Mouse (Mus musculus) forebrain, embryonic 12.5 days (tissue): ENCODE results near the gene Tmem104. TPM values are rescaled to one million over a fixed set of nuclear protein-coding genes. Genes with fewer than 3 reads are reported as not detected.

Source experiments
- ATAC-seq: fragments of 200-750 bp; cut with Nextera tagmentation; 2 replicates; pipeline ENCODE4 v1.8.0; 2017; ENCODE audit warnings: moderate TSS enrichment; ENCODE audit not compliant: low FRiP score
- H3K27ac ChIP-seq: fragments of 300-500 bp; sonication (generic); 2 replicates; pipeline ENCODE4 v1.5.1; 2016; ENCODE audit warnings: mild to moderate bottlenecking
- H3K27me3 ChIP-seq: fragments of 300-500 bp; sonication (generic); 2 replicates; pipeline ENCODE4 v1.6.1; 2016; ENCODE audit warnings: mild to moderate bottlenecking
- H3K36me3 ChIP-seq: fragments of 300-500 bp; sonication (generic); replicated peaks from 2 replicates; pipeline ENCODE4 v1.6.1; 2016; ENCODE audit warnings: mild to moderate bottlenecking
- H3K4me1 ChIP-seq: fragments of 300-500 bp; sonication (generic); 2 replicates; pipeline ENCODE4 v1.6.1; 2016
- H3K4me2 ChIP-seq: fragments of 300-500 bp; sonication (generic); 2 replicates; pipeline ENCODE4 v1.6.1; 2016; ENCODE audit warnings: mild to moderate bottlenecking, moderate library complexity
- H3K4me3 ChIP-seq: fragments of 300-500 bp; sonication (generic); replicated peaks from 2 replicates; pipeline ENCODE4 v1.5.1; 2016; ENCODE audit warnings: mild to moderate bottlenecking
- H3K9ac ChIP-seq: fragments of 300-500 bp; sonication (generic); 2 replicates; pipeline ENCODE4 v1.6.1; 2016; ENCODE audit warnings: mild to moderate bottlenecking
- H3K9me3 ChIP-seq: fragments of 300-500 bp; sonication (generic); 2 replicates; pipeline ENCODE4 v1.6.1; 2016
- WGBS: fragments of 180-500 bp; shearing (Covaris S2); methylation state at CpG from one replicate; pipeline ENCODE4 v1.1.7; 2016; 5-methylcytosine and 5-hydroxymethylcytosine counted together
- polyA plus RNA-seq: library from polyadenylated mRNA; unstranded; fragments of >200 nt; fragmentation: Nextera tagmentation; extraction: Ambion mirVana; gene quantifications from 2 replicates; pipeline ENCODE4 v1.2.1, GENCODE M21; 2016

Tmem104 gene
- polyA plus RNA-seq, 1 experiment from 2014 or later, result 7.9 TPM

DNA sequence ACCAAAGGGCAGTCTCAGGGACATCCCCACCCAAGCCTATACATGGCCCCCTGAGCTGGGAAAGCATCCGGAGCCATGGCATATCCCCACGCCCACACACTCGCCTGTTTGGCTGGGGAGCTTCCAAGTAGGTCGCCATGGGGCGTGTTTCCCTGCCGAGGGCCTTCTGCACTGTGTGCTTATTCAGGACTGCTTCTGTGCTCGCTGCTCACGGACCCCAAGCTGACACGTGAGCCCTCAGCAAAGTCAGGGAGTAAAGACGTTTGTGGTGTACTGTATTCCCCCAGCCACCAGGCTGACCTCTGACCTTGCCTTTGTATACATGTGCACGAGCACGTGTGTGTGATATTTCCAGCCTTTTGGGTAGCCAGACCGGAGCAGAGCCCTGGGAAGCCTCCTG, 24.8 kb downstream of the Tmem104 start:
- WGBS, result 61% methylated on average over 13 of the region's 13 CpGs
- H3K9ac ChIP-seq, result no peak overlapping the region
- no peak for ATAC-seq
- no peak overlapping the region for H3K4me2 ChIP-seq
- H3K9me3 ChIP-seq, result no peaks in the 10 kb centered on the region
- peaks cover 12% of the 10 kb centered on the region; the same call in 1 of the 2 replicates for H3K4me1 ChIP-seq
- H3K36me3 ChIP-seq, result peaks cover 12% of the 10 kb centered on the region; the same call in 1 of the 2 replicates
- no peak overlapping the region for H3K27ac ChIP-seq
- H3K4me3 ChIP-seq, result no peak overlapping the region
- H3K27me3 ChIP-seq, result no peaks in the 10 kb centered on the region

DNA sequence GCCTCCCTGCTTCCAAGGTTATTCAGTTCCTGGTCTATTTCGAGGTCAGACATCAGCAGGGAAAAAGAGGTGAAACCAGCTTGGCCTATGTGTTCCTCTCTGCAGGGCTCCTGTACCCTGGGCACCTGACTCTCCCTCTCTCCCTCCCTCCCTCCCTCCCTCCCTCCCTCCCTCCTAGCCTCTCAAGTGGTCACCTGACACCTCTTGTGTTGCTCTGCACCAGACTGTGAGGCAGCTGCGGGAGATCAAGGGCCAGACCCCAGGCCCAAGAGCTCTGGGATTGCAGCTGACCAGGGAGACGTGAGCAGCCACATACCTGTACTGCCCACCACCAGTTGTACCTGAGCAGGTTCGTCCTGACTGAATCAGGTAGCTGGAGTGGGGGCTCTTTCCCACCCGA, 27.8 kb downstream of the Tmem104 start:
- Histone ChIP-seq H3K4me1 (peaks cover 15% of the 10 kb centered on the region; the same call in 1 of the 2 replicates), H3K27ac (no peak overlapping the region)
- WGBS, result 35% methylated on average over 5 of the region's 5 CpGs

GRCm38 (mm10) chr11:115217439-115218410, 30.4 kb downstream of the Tmem104 start:
- H3K27me3 ChIP-seq, result 0 out of 2 replicates have a peak, but pooled peaks cover 4% of the 10 kb centered on the region
- no peak overlapping the region for H3K9ac ChIP-seq
- H3K36me3 ChIP-seq, result no peaks in the 10 kb centered on the region
- H3K4me1 ChIP-seq, result peaks cover 17% of the 10 kb centered on the region; the same call in 1 of the 2 replicates
- no peak overlapping the region for H3K27ac ChIP-seq
- ATAC-seq, result no peak
- no peaks in the 10 kb centered on the region for H3K9me3 ChIP-seq
- no peak overlapping the region for H3K4me2 ChIP-seq
- 64% methylated on average over 18 of the region's 18 CpGs for WGBS
- no peak overlapping the region for H3K4me3 ChIP-seq

More for the DNA sequence above, 27.8 kb downstream of the Tmem104 start:
- no peak overlapping the region for H3K4me3 ChIP-seq
- H3K9me3 ChIP-seq, result no peaks in the 10 kb centered on the region
- H3K36me3 ChIP-seq, result no peaks in the 10 kb centered on the region
- no peak overlapping the region for H3K9ac ChIP-seq
- ATAC-seq, result no peak
- H3K4me2 ChIP-seq, result no peak overlapping the region
- 0 out of 2 replicates have a peak, but pooled peaks cover 4% of the 10 kb centered on the region for H3K27me3 ChIP-seq

DNA sequence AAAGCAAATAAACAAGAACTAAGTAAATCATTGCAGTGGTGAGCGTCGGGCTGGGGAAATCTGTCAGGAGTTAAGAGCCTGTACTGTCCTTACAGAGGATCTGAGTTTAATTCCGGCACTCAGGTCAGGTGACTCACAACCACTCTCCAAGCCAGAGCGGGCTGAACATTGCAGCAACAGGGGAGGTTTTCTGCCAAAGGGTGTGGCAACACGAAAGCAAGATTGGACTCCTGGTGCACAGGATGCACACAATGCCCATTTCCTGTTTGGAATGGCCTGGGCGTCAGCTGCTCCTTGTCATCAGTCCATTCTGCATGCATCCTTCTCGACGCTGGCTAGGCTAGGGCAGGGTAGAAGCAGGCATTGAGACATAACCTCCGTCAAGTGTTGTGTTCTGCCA, 32.0 kb downstream of the Tmem104 start:
- no peak for ATAC-seq
- Histone ChIP-seq H3K9me3 (no peaks in the 10 kb centered on the region), H3K4me2 (no peak overlapping the region), H3K36me3 (no peaks in the 10 kb centered on the region), H3K4me1 (peaks cover 23% of the 10 kb centered on the region), H3K27ac (no peak overlapping the region), H3K27me3 (0 out of 2 replicates have a peak, but pooled peaks cover 4% of the 10 kb centered on the region), H3K9ac (no peak overlapping the region), H3K4me3 (no peak overlapping the region)
- WGBS, result 83% methylated on average over 9 of the region's 9 CpGs

DNA sequence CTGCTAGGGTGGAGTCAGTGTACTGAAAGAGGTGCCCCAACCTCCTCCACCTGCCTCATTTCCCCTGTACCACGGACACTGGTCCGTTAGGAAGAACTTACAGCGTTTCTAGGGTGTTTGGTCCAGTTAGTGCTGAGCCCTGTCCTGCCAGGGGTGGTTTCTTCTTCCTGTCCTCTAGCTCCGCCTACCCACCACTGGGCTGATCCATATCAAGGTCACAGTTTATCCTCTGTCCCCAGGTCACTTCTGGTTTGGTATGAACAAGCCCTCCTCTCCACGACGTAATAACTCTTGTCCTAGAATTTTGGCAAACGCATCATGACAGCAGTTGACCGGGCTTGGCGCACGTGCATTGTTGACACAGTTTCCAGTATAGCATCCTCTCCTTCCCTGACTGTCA, 32.4 kb downstream of the Tmem104 start:
- Histone ChIP-seq H3K9ac (no peak overlapping the region), H3K4me1 (peaks cover 23% of the 10 kb centered on the region), H3K4me2 (no peak overlapping the region), H3K4me3 (no peak overlapping the region), H3K27me3 (0 out of 2 replicates have a peak, but pooled peaks cover 4% of the 10 kb centered on the region), H3K27ac (no peak overlapping the region), H3K9me3 (no peaks in the 10 kb centered on the region), H3K36me3 (no peaks in the 10 kb centered on the region)
- no peak for ATAC-seq
- WGBS, result 94% methylated on average over 10 of the region's 10 CpGs

DNA sequence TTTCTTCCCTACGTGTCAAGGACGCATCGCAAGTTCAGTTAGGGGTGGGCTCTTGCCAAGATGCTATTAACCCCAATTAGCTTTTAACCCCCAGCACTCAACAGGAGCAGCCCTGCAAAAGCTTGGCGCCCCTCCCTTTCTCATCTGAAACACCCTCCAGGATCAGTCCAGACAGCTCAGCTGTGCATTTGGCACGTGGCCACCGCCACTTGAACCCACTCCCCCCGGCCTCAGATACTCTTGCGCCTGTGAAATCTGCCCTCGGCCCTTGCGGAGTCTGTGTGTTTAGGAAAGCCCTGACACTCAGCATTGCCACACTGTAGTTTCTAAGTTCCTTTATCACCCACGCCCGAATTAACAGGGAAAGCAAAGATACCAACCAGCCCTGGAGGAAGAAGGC, 34.8 kb downstream of the Tmem104 start:
- Histone ChIP-seq H3K27me3 (0 out of 2 replicates have a peak, but pooled peaks cover 4% of the 10 kb centered on the region), H3K9me3 (no peaks in the 10 kb centered on the region), H3K4me2 (no peak overlapping the region), H3K4me3 (no peak overlapping the region), H3K36me3 (no peaks in the 10 kb centered on the region), H3K9ac (no peak overlapping the region), H3K4me1 (peaks cover 46% of the 10 kb centered on the region), H3K27ac (no peak overlapping the region)
- no peak for ATAC-seq
- WGBS, result 57% methylated on average over 12 of the region's 12 CpGs

DNA sequence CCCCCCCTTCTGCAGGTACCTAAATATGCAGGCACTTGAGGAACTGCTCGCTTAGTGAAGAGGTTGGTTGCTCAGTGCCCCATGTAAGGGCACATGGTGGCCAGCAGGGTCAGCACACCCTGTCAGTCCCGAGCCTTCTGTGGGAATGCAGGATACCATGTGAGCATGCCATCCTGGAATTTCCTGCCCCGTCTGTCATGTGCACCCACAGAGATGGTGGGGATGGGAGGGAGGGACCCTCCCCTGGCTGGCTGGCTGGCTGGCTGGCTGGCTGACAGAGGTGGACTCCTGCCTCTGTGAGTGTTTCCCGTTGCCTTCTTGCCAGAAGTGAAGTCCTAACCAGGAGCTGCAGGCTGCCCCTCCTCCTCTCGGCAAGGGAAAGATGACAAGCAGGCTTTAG, 35.3 kb downstream of the Tmem104 start:
- Histone ChIP-seq H3K36me3 (no peaks in the 10 kb centered on the region), H3K27ac (no peak overlapping the region), H3K4me2 (no peak overlapping the region), H3K4me3 (no peak overlapping the region), H3K4me1 (peaks cover 48% of the 10 kb centered on the region), H3K9ac (no peak overlapping the region), H3K9me3 (no peaks in the 10 kb centered on the region), H3K27me3 (0 out of 2 replicates have a peak, but pooled peaks cover 4% of the 10 kb centered on the region)
- ATAC-seq, result no peak
- WGBS, result 39% methylated on average over 5 of the region's 5 CpGs

GRCm38 (mm10) chr11:115223451-115223850, 36.2 kb downstream of the Tmem104 start:
- Histone ChIP-seq H3K4me1 (peaks cover 54% of the 10 kb centered on the region), H3K36me3 (no peaks in the 10 kb centered on the region), H3K4me3 (no peak overlapping the region), H3K9ac (no peak overlapping the region), H3K4me2 (no peak overlapping the region), H3K27me3 (0 out of 2 replicates have a peak, but pooled peaks cover 4% of the 10 kb centered on the region), H3K27ac (no peak overlapping the region), H3K9me3 (no peaks in the 10 kb centered on the region)
- 76% methylated on average over 11 of the region's 11 CpGs for WGBS
- no peak for ATAC-seq

GRCm38 (mm10) chr11:115223877-115224276, 36.6 kb downstream of the Tmem104 start:
- Histone ChIP-seq H3K36me3 (no peaks in the 10 kb centered on the region), H3K27ac (no peak overlapping the region), H3K9me3 (no peaks in the 10 kb centered on the region), H3K9ac (no peak overlapping the region), H3K4me2 (no peak overlapping the region), H3K4me1 (peaks cover 59% of the 10 kb centered on the region), H3K27me3 (peaks cover 4% of the 10 kb centered on the region; the same call in 1 of the 2 replicates), H3K4me3 (no peak overlapping the region)
- no peak for ATAC-seq
- WGBS, result 83% methylated on average over 6 of the region's 6 CpGs

DNA sequence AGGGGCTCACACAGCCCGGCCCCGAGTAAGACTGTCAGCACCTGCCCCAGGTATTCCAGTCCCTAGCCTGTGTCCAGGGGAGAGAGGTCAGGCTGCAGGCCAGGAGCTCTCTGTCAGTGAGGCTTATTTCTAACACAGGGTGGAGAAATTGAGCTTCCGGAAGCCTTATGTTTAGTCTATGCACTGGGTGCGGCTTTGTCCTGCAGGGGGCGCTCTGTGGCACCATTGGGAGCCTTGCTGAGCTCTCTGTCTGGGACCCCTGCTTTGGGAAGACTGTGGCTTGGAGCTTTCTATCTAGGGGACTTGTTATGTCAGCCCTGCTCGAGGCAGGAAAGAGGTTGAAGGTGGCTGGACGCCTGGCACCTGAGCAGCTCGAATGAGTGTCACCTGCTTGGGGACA, 37.6 kb downstream of the Tmem104 start:
- no peak overlapping the region for H3K4me3 ChIP-seq
- peaks cover 3% of the 10 kb centered on the region; the same call in 1 of the 2 replicates for H3K27me3 ChIP-seq
- ATAC-seq, result no peak
- H3K4me1 ChIP-seq, result peaks cover 68% of the 10 kb centered on the region
- 0 out of 2 replicates have a peak overlapping the region, but pooled peaks have one; percentile 21 for H3K27ac ChIP-seq
- no peak overlapping the region for H3K4me2 ChIP-seq
- H3K9me3 ChIP-seq, result no peaks in the 10 kb centered on the region
- WGBS, result 44% methylated on average over 8 of the region's 8 CpGs
- H3K36me3 ChIP-seq, result no peaks in the 10 kb centered on the region
- H3K9ac ChIP-seq, result no peak overlapping the region

DNA sequence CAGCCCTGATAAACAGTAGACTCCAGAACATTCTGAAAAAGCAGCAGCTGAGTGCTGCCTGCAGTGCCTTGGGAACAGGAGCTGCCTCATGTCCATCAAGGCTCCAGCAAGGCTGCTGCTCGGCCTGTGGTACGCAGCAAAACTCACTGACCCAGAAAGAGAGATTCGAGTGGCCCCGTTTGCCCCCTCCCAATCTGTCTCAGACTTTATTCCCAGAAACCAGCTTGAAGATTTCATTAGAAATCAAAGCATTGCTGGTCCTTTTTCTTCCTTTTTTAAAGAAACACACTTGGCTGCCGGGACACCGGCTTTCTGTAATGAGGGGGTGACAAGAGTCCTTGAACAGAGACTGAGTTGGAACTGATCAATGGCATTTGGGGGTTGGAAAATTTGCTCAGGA, 38.0 kb downstream of the Tmem104 start:
- Histone ChIP-seq H3K4me3 (no peak overlapping the region), H3K27ac (peak overlapping the region; percentile 50; the same call in 1 of the 2 replicates), H3K9me3 (no peaks in the 10 kb centered on the region), H3K4me2 (no peak overlapping the region), H3K36me3 (no peaks in the 10 kb centered on the region), H3K4me1 (peaks cover 68% of the 10 kb centered on the region), H3K9ac (no peak overlapping the region), H3K27me3 (peaks cover 3% of the 10 kb centered on the region; the same call in 1 of the 2 replicates)
- ATAC-seq, result no peak
- 36% methylated on average over 6 of the region's 6 CpGs for WGBS

DNA sequence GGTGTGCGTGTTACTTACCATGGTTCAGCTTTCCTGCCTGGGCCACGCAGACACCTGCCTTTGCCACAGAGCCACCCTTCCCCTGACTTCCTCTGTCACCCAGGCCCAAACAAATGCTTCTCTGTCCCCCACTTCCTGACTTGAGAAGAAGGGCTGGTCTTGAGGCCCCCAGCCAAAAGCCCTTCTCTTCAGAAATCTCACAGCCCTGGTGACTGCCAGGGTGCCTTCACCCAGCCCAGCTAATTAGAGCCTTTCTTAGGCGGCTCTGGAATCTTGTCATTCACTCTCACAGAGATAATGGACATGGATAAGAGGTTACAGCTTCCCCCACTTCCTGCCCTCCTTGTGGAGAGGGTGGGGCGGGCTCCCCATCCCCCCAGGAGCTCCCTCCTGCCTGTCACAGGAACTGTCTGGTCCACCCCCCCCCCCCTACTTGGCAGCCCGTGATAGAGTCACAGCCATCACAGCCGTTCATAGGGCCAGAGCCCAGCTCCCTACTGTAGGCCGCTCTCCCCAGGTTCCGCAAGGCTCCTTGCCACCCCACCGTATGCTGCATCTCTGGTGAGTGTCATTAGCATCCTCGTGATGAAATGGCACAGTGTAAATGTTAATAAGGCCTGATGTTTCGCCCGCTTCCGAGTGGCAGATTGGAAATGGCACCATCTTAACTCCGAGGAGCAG, 39.7 kb downstream of the Tmem104 start:
- no peak overlapping the region for H3K4me2 ChIP-seq
- H3K4me1 ChIP-seq, result peaks cover 73% of the 10 kb centered on the region
- H3K36me3 ChIP-seq, result no peaks in the 10 kb centered on the region
- H3K9me3 ChIP-seq, result no peaks in the 10 kb centered on the region
- H3K27me3 ChIP-seq, result peaks cover 3% of the 10 kb centered on the region; the same call in 1 of the 2 replicates
- ATAC-seq, result peak; percentile 51; the same call in 1 of the 2 replicates
- H3K9ac ChIP-seq, result no peak overlapping the region
- peak overlapping the region; percentile 74 for H3K27ac ChIP-seq
- H3K4me3 ChIP-seq, result no peak overlapping the region
- WGBS, result 26% methylated on average over 14 of the region's 14 CpGs
